Mouse (Mus musculus): ENCODE data around the gene Mroh3.

The Mroh3 gene

GRCm38 (mm10) chr1:136156304-136156703 lies 56.3 kb downstream of the Mroh3 start:
- no peak for DNase-seq

GRCm38 (mm10) chr1:136151371-136151770 lies 61.3 kb downstream of the Mroh3 start:
- no peak for DNase-seq

- no peak for DNase-seq
Measured at GRCm38 (mm10) chr1:136149702-136150101, 62.9 kb downstream of the Mroh3 start.

- DNase-seq = no peak
Measured at GRCm38 (mm10) chr1:136143514-136143913, 69.1 kb downstream of the Mroh3 start.

GRCm38 (mm10) chr1:136142336-136142735 lies 70.3 kb downstream of the Mroh3 start:
- no peak for DNase-seq

GRCm38 (mm10) chr1:136141176-136141950 lies 71.3 kb downstream of the Mroh3 start:
- DNase-seq = peak; percentile 47

- DNase-seq = peak; percentile 85
Measured at GRCm38 (mm10) chr1:136139990-136140640, 72.5 kb downstream of the Mroh3 start.

- no peak for DNase-seq
Measured at GRCm38 (mm10) chr1:136138191-136138830, 74.3 kb downstream of the Mroh3 start.

GRCm38 (mm10) chr1:136137575-136137974 lies 75.1 kb downstream of the Mroh3 start:
- DNase-seq = peak; percentile 69

- DNase-seq = peak; percentile 42
Measured at GRCm38 (mm10) chr1:136137071-136137531, 75.5 kb downstream of the Mroh3 start.

- peak; percentile 40 for DNase-seq
Measured at GRCm38 (mm10) chr1:136136547-136136946, 76.1 kb downstream of the Mroh3 start.

- DNase-seq = no peak
Measured at GRCm38 (mm10) chr1:136135777-136136444, 76.7 kb downstream of the Mroh3 start.

GRCm38 (mm10) chr1:136135046-136135445 lies 77.6 kb downstream of the Mroh3 start:
- peak; percentile 92 for DNase-seq

- DNase-seq = no peak
Measured at GRCm38 (mm10) chr1:136134547-136134946, 78.1 kb downstream of the Mroh3 start.

- DNase-seq = peak; percentile 50
Measured at GRCm38 (mm10) chr1:136133570-136134240, 78.9 kb downstream of the Mroh3 start.

GRCm38 (mm10) chr1:136132386-136133201 lies 80.0 kb downstream of the Mroh3 start:
- no peak for DNase-seq

Measured in lung, postnatal 36 days (tissue).